Mouse (Mus musculus) telencephalon, adult 2 months (tissue): ENCODE results near the gene 1500009L16Rik.

Experiments
- DNase-seq: peaks from one replicate; pipeline ENCODE4 v3.0.0-alpha.2; 2011; ENCODE audit warnings: low read depth, low spot score

1500009L16Rik gene

DNA sequence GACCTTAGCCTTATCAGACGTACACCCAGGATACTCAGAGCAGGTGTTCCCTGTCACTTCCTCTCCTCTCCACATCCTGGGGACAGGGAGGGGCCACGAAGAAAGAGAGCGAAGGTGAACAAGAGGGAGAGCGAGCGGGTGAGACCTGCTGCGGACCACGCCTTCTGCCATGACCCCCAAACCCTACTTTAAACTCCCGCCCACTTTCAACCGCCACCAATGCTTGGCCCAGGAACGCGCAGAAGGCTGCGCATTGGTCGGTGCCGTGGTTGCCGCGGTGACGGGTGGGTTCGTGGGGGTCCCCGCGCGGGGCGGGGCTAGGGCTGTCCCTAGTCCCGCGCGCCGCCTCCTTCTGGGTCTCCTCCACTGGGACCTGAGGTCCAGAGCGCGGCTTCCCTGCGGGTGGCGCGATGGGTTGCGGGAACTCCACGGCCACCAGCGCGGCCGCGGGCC, at the start of gene 1500009L16Rik:
TSS of gene 1500009L16Rik (plus strand) at position 287 of the 453 bp plus-strand sequence.
- DNase-seq, result no peak

GRCm38 (mm10) chr10:83681334-83681733, 41.3 kb upstream of the 1500009L16Rik start:
- no peak for DNase-seq

DNA sequence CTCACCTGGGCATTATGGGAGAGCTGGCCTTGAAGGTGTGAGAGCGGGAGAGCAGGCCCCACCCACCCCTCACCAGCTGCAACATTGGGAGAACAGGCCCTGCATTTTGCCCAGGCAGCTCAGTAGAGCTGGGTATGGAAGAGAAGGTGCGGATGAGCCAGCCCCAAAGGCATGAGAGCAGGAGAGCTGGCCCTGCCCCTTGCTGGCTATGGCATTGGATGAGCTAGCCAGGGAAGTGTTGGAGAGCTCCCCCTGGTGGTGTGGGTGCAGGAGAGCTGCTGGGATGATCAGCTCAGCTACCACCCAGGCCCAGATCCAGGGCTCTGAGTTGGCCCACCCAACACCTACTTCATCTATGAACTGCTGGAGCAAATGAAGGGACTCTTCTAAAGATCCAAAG, 34.5 kb upstream of the 1500009L16Rik start:
- DNase-seq, result no peak

- DNase-seq, result no peak
Observed at GRCm38 (mm10) chr10:83692175-83692895, 30.3 kb upstream of the 1500009L16Rik start.

- DNase-seq, result no peak
Observed at GRCm38 (mm10) chr10:83696226-83696625, 26.4 kb upstream of the 1500009L16Rik start.

DNA sequence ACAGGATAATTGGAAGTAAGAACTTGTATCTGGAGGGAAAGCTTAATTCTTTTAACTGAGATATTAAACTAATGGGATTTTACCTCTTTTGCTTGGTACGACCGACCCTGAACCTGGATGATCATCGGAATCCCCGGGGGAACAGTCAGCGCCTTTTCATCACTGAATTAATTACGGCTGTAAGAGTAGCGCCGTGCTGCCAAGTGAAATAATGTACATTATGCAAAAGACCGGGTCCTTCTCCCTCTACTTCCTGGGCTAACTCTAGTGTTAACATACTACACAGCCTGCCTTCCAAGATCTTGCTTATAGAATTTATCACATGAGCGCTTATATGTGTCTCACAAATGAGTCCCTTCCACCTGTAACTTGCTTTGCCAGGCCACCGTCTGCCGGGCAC, 16.0 kb upstream of the 1500009L16Rik start:
- no peak for DNase-seq

DNA sequence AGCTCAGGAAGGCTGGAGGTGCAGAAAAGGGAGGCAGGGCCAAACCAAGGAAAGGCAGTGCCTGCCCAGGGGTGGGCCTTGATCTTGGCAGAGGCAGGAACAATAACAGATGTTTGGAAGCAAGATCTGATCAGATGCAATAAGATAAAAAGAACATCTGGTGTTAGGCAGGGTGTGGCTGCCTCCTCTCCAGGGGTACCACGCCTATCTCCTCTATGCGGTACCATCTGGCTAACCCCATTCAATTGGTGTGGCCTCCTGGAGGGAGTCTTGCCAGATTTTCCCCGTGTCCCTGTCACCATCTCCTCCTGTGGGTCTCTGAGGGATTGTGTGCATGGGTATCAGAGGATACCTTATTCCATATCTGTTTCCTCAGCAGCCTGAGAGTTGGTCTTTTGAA, 12.7 kb upstream of the 1500009L16Rik start:
- DNase-seq, result no peak

DNA sequence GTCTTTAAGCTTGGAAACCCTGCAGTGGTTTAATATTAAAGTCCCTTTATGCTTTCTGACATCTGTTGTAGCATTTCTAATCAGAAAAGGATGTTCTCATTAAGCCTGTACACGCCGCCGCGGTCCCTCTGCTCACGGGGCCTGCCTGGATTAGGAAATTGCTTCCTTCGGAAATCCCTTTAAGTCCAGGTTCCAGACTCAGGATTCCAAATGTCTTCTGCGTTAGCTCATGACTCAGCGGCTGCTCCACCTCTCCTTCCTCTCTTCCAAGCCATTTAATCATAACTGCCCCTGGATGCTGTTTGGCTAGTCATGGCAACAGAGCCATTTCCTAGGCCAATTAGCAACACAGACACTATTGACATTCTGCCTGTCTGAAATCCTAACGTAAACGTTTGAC, 10.9 kb upstream of the 1500009L16Rik start:
- DNase-seq, result no peak

DNA sequence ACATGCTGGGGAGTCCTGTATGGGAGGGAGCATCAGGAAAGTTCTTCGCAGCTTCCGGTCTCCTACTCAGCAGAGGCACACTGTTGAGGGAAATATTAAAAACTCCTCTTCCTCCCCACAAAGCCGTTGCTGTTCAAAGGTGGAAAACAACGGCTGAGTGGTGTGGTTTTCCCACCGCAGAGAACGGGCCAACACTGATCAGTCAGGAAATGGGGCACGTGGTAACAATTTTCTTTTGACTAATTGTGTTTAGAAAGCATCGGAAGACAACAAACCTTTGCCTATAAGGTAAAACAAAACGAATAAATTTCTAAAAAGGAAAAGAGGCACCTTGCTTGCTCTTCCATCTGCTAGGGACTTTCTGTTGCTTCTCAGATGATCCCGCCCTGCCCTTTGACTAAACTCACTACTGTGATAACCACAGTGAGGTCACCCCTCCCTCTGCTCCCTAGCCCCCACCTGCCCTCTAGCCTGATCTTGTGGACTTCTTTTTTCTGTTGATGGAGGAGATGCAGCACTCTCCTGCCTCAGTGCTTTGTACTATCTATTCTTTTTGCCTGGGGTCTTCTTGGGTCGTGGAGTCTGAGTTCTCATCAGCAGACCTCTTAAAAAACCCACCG, 3.7 kb upstream of the 1500009L16Rik start:
- no peak for DNase-seq

GRCm38 (mm10) chr10:83723055-83723454, 390 bp downstream of the 1500009L16Rik start:
- no peak for DNase-seq

DNA sequence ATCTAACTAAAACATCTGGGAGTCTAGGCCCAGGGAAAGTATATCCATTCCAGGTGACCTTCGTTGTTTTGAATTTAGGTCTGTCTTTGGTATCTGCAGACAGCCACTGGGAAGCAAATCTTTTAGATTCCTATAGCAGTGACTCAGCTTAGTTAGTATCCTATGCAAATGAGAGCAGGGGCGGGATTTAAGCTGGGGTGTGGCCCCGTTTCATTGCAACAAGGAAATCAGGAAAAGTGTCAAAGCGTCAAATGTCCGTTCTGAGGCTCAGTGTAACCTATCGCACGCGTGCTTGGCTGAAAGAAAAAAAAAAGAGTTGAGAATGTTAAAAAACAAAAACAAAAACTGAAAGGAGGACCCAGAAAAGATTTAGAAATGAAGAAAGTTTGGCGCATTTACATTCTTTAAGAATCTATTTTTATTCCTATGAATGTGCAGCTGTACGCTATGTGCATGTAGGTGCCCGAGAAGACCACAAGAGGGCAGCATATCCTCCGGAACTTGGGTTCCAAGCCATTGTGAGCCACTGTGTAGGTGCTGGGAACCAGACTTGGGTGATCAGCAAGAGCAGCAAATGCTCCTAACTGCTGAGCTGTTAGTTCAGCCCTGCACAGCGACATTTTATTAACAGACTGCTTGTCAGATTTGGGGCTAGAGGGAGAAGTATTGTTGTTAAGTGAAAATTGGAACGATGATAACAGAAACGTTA, 1.8 kb downstream of the 1500009L16Rik start:
- no peak for DNase-seq

DNA sequence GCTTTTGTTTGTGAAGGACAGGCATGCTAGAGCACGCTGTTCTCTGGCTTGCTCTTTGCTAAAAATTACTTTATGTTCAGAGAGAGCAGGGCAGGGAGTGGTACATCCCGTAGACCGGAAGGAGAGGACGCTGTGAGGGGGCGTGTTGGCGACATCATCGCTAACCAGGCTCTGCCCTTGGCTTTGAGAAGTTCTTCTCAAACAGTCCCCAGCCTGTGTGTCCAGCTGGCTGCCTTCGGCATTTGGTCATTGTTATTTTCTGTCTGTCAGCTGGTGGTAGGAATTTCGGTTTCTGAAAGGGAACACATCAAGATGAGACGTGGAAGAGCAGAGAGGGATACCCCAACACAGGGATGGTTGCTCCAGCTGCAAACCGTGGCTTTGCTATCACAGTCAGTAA, 3.5 kb downstream of the 1500009L16Rik start:
- no peak for DNase-seq

GRCm38 (mm10) chr10:83727846-83728245, 5.2 kb downstream of the 1500009L16Rik start:
- DNase-seq, result no peak

GRCm38 (mm10) chr10:83728529-83728928, 5.9 kb downstream of the 1500009L16Rik start:
- DNase-seq, result no peak

GRCm38 (mm10) chr10:83729076-83729475, 6.4 kb downstream of the 1500009L16Rik start:
- DNase-seq, result no peak

GRCm38 (mm10) chr10:83729492-83729891, 6.8 kb downstream of the 1500009L16Rik start:
- DNase-seq, result peak; percentile 44

DNA sequence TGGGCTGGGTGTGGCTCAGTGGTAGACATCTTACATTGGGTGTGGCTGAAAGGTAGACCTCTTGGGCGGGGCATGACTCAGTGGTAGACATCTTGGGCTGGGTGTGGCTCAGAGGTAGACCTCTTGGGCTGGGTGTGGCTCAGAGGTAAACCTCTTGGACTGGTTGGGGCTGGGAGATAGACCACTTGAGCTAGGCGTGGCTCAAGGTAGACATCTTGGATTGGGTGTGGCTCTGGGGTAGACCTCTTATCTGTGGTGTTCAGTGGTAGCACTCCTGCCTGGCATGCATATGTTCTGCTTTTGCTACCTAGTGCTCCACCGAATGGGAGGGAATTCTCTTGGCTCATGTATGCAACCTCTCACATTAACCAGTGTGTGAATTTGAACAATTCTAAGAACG, 11.1 kb downstream of the 1500009L16Rik start:
- DNase-seq, result no peak

GRCm38 (mm10) chr10:83738996-83739655, 16.5 kb downstream of the 1500009L16Rik start:
- no peak for DNase-seq

- no peak for DNase-seq
Observed at GRCm38 (mm10) chr10:83744656-83745055, 22.0 kb downstream of the 1500009L16Rik start.

GRCm38 (mm10) chr10:83753056-83753455, 30.4 kb downstream of the 1500009L16Rik start:
- DNase-seq, result no peak

- DNase-seq, result no peak
Observed at GRCm38 (mm10) chr10:83757343-83757962, 34.8 kb downstream of the 1500009L16Rik start.

- DNase-seq, result peak; percentile 39
Observed at GRCm38 (mm10) chr10:83758732-83759131, 36.1 kb downstream of the 1500009L16Rik start.
